Mouse (Mus musculus): ENCODE results near the gene Rab17.
A peak's percentile ranks its signal among the peaks of the same experiment; 100 is the strongest.

Rab17 gene

GRCm38 (mm10) chr1:90969347-90969784, at the start of gene Rab17:
TSS of gene Rab17 (minus strand) at chr1:90969661.
- no peak for DNase-seq (ENCODE audit: inconsistent age in 2 of 2, low spot score in 1 of 2)

GRCm38 (mm10) chr1:91017111-91017758, 47.8 kb upstream of the Rab17 start:
- DNase-seq (ENCODE audit: inconsistent age in 2 of 2, low spot score in 1 of 2): peak in 1 of 2 experiments; percentile 64

- DNase-seq (ENCODE audit: inconsistent age in 2 of 2, low spot score in 1 of 2): peak in 1 of 2 experiments; percentile 8
These were observed 46.1 kb upstream of the Rab17 start for GRCm38 (mm10) chr1:91015571-91015970.

GRCm38 (mm10) chr1:91013803-91014202, 44.3 kb upstream of the Rab17 start:
- peak; percentile 33 to 66 for DNase-seq (ENCODE audit: inconsistent age in 2 of 2, low spot score in 1 of 2)

- DNase-seq (ENCODE audit: inconsistent age in 2 of 2, low spot score in 1 of 2): peak; percentile 3 to 26
These were observed 41.9 kb upstream of the Rab17 start for GRCm38 (mm10) chr1:91011336-91011735.

- DNase-seq (ENCODE audit: inconsistent age in 2 of 2, low spot score in 1 of 2): peak; percentile 7 to 38
These were observed 41.3 kb upstream of the Rab17 start for GRCm38 (mm10) chr1:91010716-91011115.

GRCm38 (mm10) chr1:91010216-91010615, 40.8 kb upstream of the Rab17 start:
- DNase-seq (ENCODE audit: inconsistent age in 2 of 2, low spot score in 1 of 2): peak; percentile 2 to 34

GRCm38 (mm10) chr1:91009266-91009665, 39.8 kb upstream of the Rab17 start:
- peak; percentile 76 to 85 for DNase-seq (ENCODE audit: inconsistent age in 2 of 2, low spot score in 1 of 2)

- peak; percentile 31 to 65 for DNase-seq (ENCODE audit: inconsistent age in 2 of 2, low spot score in 1 of 2)
These were observed 39.3 kb upstream of the Rab17 start for GRCm38 (mm10) chr1:91008746-91009145.

- DNase-seq (ENCODE audit: inconsistent age in 2 of 2, low spot score in 1 of 2): peak in 1 of 2 experiments; percentile 36
These were observed 38.8 kb upstream of the Rab17 start for GRCm38 (mm10) chr1:91008147-91008682.

- peak in 1 of 2 experiments; percentile 45 for DNase-seq (ENCODE audit: inconsistent age in 2 of 2, low spot score in 1 of 2)
These were observed 37.2 kb upstream of the Rab17 start for GRCm38 (mm10) chr1:91006708-91007107.

GRCm38 (mm10) chr1:91006037-91006436, 36.6 kb upstream of the Rab17 start:
- no peak for DNase-seq (ENCODE audit: inconsistent age in 2 of 2, low spot score in 1 of 2)

GRCm38 (mm10) chr1:91003522-91004253, 34.2 kb upstream of the Rab17 start:
- DNase-seq (ENCODE audit: inconsistent age in 2 of 2, low spot score in 1 of 2): no peak

- peak in 1 of 2 experiments; percentile 26 for DNase-seq (ENCODE audit: inconsistent age in 2 of 2, low spot score in 1 of 2)
These were observed 33.2 kb upstream of the Rab17 start for GRCm38 (mm10) chr1:91002641-91003040.

- peak in 1 of 2 experiments; percentile 61 for DNase-seq (ENCODE audit: inconsistent age in 2 of 2, low spot score in 1 of 2)
These were observed 32.5 kb upstream of the Rab17 start for GRCm38 (mm10) chr1:91001871-91002539.

- peak in 1 of 2 experiments; percentile 34 for DNase-seq (ENCODE audit: inconsistent age in 2 of 2, low spot score in 1 of 2)
These were observed 31.6 kb upstream of the Rab17 start for GRCm38 (mm10) chr1:91001101-91001500.

GRCm38 (mm10) chr1:90999911-91000601, 30.6 kb upstream of the Rab17 start:
- DNase-seq (ENCODE audit: inconsistent age in 2 of 2, low spot score in 1 of 2): peak in 1 of 2 experiments; percentile 75

- no peak for DNase-seq (ENCODE audit: inconsistent age in 2 of 2, low spot score in 1 of 2)
These were observed 29.6 kb upstream of the Rab17 start for GRCm38 (mm10) chr1:90998891-90999611.

- DNase-seq (ENCODE audit: inconsistent age in 2 of 2, low spot score in 1 of 2): peak; percentile 83 to 94
These were observed 28.9 kb upstream of the Rab17 start, which contains the start of gene Lrrfip1 for GRCm38 (mm10) chr1:90998268-90998890. TSS of gene Lrrfip1 (plus strand) at chr1:90998737.

- DNase-seq (ENCODE audit: inconsistent age in 2 of 2, low spot score in 1 of 2): no peak
These were observed 28.2 kb upstream of the Rab17 start for GRCm38 (mm10) chr1:90997641-90998040.
